ENCODE assay signal across 13 mouse cellular contexts in the genomic region with DNA sequence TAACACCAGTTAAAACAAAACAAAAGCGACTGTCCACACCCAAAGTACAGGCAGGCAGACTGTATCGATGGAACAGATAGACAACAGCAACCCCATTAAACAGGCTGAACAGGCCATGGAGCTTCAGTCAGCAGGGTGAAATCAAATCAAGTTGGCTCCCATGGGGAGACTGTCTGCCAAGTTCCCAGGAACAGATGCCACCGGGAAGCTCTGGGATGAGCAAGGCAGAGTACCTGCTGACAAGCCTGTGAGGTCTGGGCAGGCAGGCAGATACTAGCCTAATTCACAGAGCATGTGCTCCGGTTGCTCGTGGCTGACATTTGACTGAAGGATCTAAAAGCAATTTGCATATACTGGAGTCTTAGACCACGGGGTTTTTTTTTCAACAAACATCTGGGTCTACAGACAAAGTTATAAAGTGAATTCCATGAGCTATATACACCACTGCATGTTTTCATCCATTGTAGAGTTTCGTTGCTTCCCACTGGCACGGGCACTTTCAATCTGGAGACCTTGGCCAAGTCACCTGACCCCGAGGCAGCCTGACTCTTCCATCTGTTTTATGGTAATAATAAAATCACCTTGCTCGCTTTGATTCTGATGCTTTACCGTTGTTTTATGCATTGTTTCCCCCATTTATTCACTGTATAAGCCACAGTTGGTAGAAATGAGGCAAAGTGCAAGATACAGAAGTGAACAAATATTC. TPM values are rescaled to one million over a fixed set of nuclear protein-coding genes. Genes with fewer than 3 reads are reported as not detected.
A peak's percentile ranks its signal among the peaks of the same experiment; 100 is the strongest.
DNase-seq lines count a peak whose midpoint lies in the region; ATAC-seq and TF ChIP-seq lines count a peak whose summit lies in the region.
"Had no signal": no experiment of that assay in that cellular context is flagged by ENCODE, and none has a peak within 500 bp of the region (broad histone marks: within the 10 kb centered on the region; RNA-seq: fewer than 3 reads in every experiment).

No protein-coding gene starts in this region.

- H3K9me3 ChIP-seq in embryonic facial prominence, embryonic 12.5 days = no peaks in the 10 kb centered on the region
- H3K9me3 ChIP-seq in embryonic facial prominence, embryonic 10.5 days = no peaks in the 10 kb centered on the region
- H3K9me3 ChIP-seq in midbrain, postnatal 0 days (ENCODE audit: low read length) = no peaks in the 10 kb centered on the region
- no peaks in the 10 kb centered on the region for H3K9me3 ChIP-seq in midbrain, embryonic 16.5 days (replicated peaks; ENCODE audit: control insufficient read depth, low read length, poor library complexity, severe bottlenecking)
- no peaks in the 10 kb centered on the region for H3K9me3 ChIP-seq in limb, embryonic 10.5 days (replicated peaks)
- H3K9me3 ChIP-seq: embryonic facial prominence, embryonic 15.5 days; neural tube, embryonic 12.5 days had no signal

- WGBS in embryonic facial prominence, embryonic 12.5 days = 76% methylated on average over 11 of the region's 11 CpGs
- whole genome bisulfite sequencing in embryonic facial prominence, embryonic 10.5 days = 84% methylated on average over 11 of the region's 11 CpGs
- WGBS in midbrain, postnatal 0 days = 74% methylated on average over 11 of the region's 11 CpGs
- WGBS in midbrain, embryonic 16.5 days = 81% methylated on average over 11 of the region's 11 CpGs
- 87% methylated on average over 11 of the region's 11 CpGs for WGBS in limb, embryonic 10.5 days

- H3K27me3 ChIP-seq in embryonic facial prominence, embryonic 12.5 days = no peaks in the 10 kb centered on the region
- no peaks in the 10 kb centered on the region for H3K27me3 ChIP-seq in embryonic facial prominence, embryonic 10.5 days (replicated peaks; ENCODE audit: low read depth, poor library complexity, severe bottlenecking)
- no peaks in the 10 kb centered on the region for H3K27me3 ChIP-seq in midbrain, postnatal 0 days (ENCODE audit: insufficient read depth, low read length)
- H3K27me3 ChIP-seq in midbrain, embryonic 16.5 days (ENCODE audit: control insufficient read depth, insufficient read depth, low read depth, low read length) = no peaks in the 10 kb centered on the region
- no peaks in the 10 kb centered on the region for H3K27me3 ChIP-seq in limb, embryonic 10.5 days (ENCODE audit: low read depth, poor library complexity, severe bottlenecking)
- H3K27me3 ChIP-seq: embryonic facial prominence, embryonic 15.5 days; neural tube, embryonic 12.5 days had no signal

- no peaks in the 10 kb centered on the region for H3K36me3 ChIP-seq in embryonic facial prominence, embryonic 12.5 days
- no peaks in the 10 kb centered on the region for H3K36me3 ChIP-seq in embryonic facial prominence, embryonic 10.5 days (replicated peaks)
- no peaks in the 10 kb centered on the region for H3K36me3 ChIP-seq in midbrain, postnatal 0 days (ENCODE audit: insufficient read depth, low read length)
- H3K36me3 ChIP-seq in midbrain, embryonic 16.5 days (ENCODE audit: control insufficient read depth, insufficient read depth, low read length) = no peaks in the 10 kb centered on the region
- H3K36me3 ChIP-seq in limb, embryonic 10.5 days = no peaks in the 10 kb centered on the region
- H3K36me3 ChIP-seq: embryonic facial prominence, embryonic 15.5 days; neural tube, embryonic 12.5 days had no signal

- no peak overlapping the region for H3K4me2 ChIP-seq in embryonic facial prominence, embryonic 12.5 days (replicated peaks)
- no peak overlapping the region for H3K4me2 ChIP-seq in midbrain, postnatal 0 days (ENCODE audit: low read depth, low read length, poor library complexity, severe bottlenecking)
- no peak overlapping the region for H3K4me2 ChIP-seq in midbrain, embryonic 16.5 days (ENCODE audit: low read length)
- H3K4me2 ChIP-seq: embryonic facial prominence, embryonic 15.5 days; neural tube, embryonic 12.5 days had no signal

- H3K4me1 ChIP-seq in embryonic facial prominence, embryonic 12.5 days = no peaks in the 10 kb centered on the region
- H3K4me1 ChIP-seq in embryonic facial prominence, embryonic 10.5 days = peaks cover 3% of the 10 kb centered on the region; the same call in 1 of the 2 replicates
- H3K4me1 ChIP-seq in midbrain, postnatal 0 days (ENCODE audit: insufficient read depth, low read length) = no peaks in the 10 kb centered on the region
- H3K4me1 ChIP-seq in midbrain, embryonic 16.5 days (ENCODE audit: control insufficient read depth, insufficient read depth, low read length) = no peaks in the 10 kb centered on the region
- 0 out of 2 replicates have a peak, but pooled peaks cover 3% of the 10 kb centered on the region for H3K4me1 ChIP-seq in limb, embryonic 10.5 days
- H3K4me1 ChIP-seq: embryonic facial prominence, embryonic 15.5 days; neural tube, embryonic 12.5 days had no signal

- no peak for TF ChIP-seq CTCF in midbrain, postnatal 0 days (IDR thresholded peaks at IDR 0.05)

- H3K4me3 ChIP-seq in embryonic facial prominence, embryonic 12.5 days = no peak overlapping the region
- no peak overlapping the region for H3K4me3 ChIP-seq in embryonic facial prominence, embryonic 10.5 days
- H3K4me3 ChIP-seq in midbrain, postnatal 0 days (ENCODE audit: low read depth, low read length) = no peak overlapping the region
- H3K4me3 ChIP-seq in midbrain, embryonic 16.5 days (ENCODE audit: low read depth, low read length) = no peak overlapping the region
- H3K4me3 ChIP-seq in limb, embryonic 10.5 days = no peak overlapping the region
- H3K4me3 ChIP-seq: embryonic facial prominence, embryonic 15.5 days; neural tube, embryonic 12.5 days had no signal

- H3K9ac ChIP-seq in embryonic facial prominence, embryonic 12.5 days = no peak overlapping the region
- H3K9ac ChIP-seq in midbrain, postnatal 0 days (replicated peaks; ENCODE audit: low read length, poor library complexity, severe bottlenecking) = no peak overlapping the region
- H3K9ac ChIP-seq in midbrain, embryonic 16.5 days (ENCODE audit: low read depth, low read length) = no peak overlapping the region
- H3K9ac ChIP-seq: embryonic facial prominence, embryonic 15.5 days; liver, embryonic 14.5 days; neural tube, embryonic 12.5 days had no signal

- DNase-seq in embryonic facial prominence, embryonic 10.5 days (ENCODE audit: low spot score) = no peak
- DNase-seq in midbrain, postnatal 0 days (ENCODE audit: low spot score) = peak; percentile 65
- DNase-seq in gastrocnemius, postnatal 14 days = peak; percentile 44
- peak; percentile 23 for DNase-seq in right cerebral cortex, postnatal 4 days
- DNase-seq in limb, embryonic 10.5 days (ENCODE audit: low spot score) = no peak
- DNase-seq in spleen, postnatal 36 days (ENCODE audit: low spot score in 2 of 2) = no peak
- DNase-seq: thymus, postnatal 25 days had no signal

- ATAC-seq in embryonic facial prominence, embryonic 12.5 days (ENCODE audit: insufficient number of reproducible peaks, insufficient read depth, low FRiP score, low TSS enrichment) = no peak
- no peak for ATAC-seq in midbrain, postnatal 0 days (ENCODE audit: low FRiP score)
- no peak for ATAC-seq in midbrain, embryonic 16.5 days

- H3K27ac ChIP-seq in embryonic facial prominence, embryonic 12.5 days = 0 out of 2 replicates have a peak overlapping the region, but pooled peaks have one; percentile 17
- no peak overlapping the region for H3K27ac ChIP-seq in embryonic facial prominence, embryonic 10.5 days (replicated peaks)
- H3K27ac ChIP-seq in midbrain, postnatal 0 days (ENCODE audit: low read depth, low read length) = no peak overlapping the region
- no peak overlapping the region for H3K27ac ChIP-seq in midbrain, embryonic 16.5 days (ENCODE audit: low read length)
- no peak overlapping the region for H3K27ac ChIP-seq in limb, embryonic 10.5 days
- H3K27ac ChIP-seq: embryonic facial prominence, embryonic 15.5 days; liver, embryonic 14.5 days; neural tube, embryonic 12.5 days had no signal

- intact Hi-C loops in gastrocnemius, postnatal 14 days (cut with DNase I; ENCODE audit: low total_unique reads) = no loop called here

RNA-seq across cellular contexts. Expression of a gene that starts 50.1 kb away (rescaled TPM):
- 0.05 TPM in 1 of 2 replicates, not detected in the other for polyA plus RNA-seq in embryonic facial prominence, embryonic 12.5 days (2016; fragmentation: Nextera tagmentation; extraction: Ambion mirVana)
- polyA plus RNA-seq in embryonic facial prominence, embryonic 10.5 days (2016; fragmentation: Nextera tagmentation; extraction: Ambion mirVana) = not detected in 2 replicates
- total RNA-seq in midbrain, postnatal 0 days (2014; rRNA removed) = not detected in 2 replicates
- polyA plus RNA-seq in midbrain, postnatal 0 days (2015; fragmentation: Nextera tagmentation; extraction: Ambion mirVana) = not detected in 2 replicates
- not detected in 2 replicates for polyA plus RNA-seq in midbrain, embryonic 16.5 days (2015; fragmentation: Nextera tagmentation; extraction: Ambion mirVana)
- total RNA-seq in gastrocnemius, postnatal 14 days (2021) = not detected
- polyA plus RNA-seq in limb, embryonic 10.5 days (2016; fragmentation: Nextera tagmentation; extraction: Ambion mirVana) = not detected in 2 replicates
- polyA plus RNA-seq: intestine, embryonic 14.5 days; liver, embryonic 14.5 days; neural tube, embryonic 12.5 days had no signal

Comparison
In these comparisons a context has a peak if more than half of its experiments do, and no peak if none do; other contexts are left out.
1. DNase-seq: peak in midbrain, postnatal 0 days (single experiment), gastrocnemius, postnatal 14 days (single experiment) and right cerebral cortex, postnatal 4 days (single experiment); none in embryonic facial prominence, embryonic 10.5 days (single experiment), limb, embryonic 10.5 days (single experiment) and spleen, postnatal 36 days (0 of 2).